Mouse (Mus musculus): ENCODE data around the gene Mid1.

Gene Mid1

GRCm38 (mm10) chrX:169685131-169685530 lies at the start of gene Mid1:
Gene Mid1, plus strand, starts transcription at chrX:169685199.
- DNase-seq (ENCODE audit: low spot score in 2 of 2), result no peak

- DNase-seq (ENCODE audit: low spot score in 2 of 2), result no peak
Observed at GRCm38 (mm10) chrX:169673056-169673455, 11.9 kb upstream of the Mid1 start.

GRCm38 (mm10) chrX:169676313-169676712 lies 8.7 kb upstream of the Mid1 start:
- DNase-seq (ENCODE audit: low spot score in 2 of 2), result no peak

DNA sequence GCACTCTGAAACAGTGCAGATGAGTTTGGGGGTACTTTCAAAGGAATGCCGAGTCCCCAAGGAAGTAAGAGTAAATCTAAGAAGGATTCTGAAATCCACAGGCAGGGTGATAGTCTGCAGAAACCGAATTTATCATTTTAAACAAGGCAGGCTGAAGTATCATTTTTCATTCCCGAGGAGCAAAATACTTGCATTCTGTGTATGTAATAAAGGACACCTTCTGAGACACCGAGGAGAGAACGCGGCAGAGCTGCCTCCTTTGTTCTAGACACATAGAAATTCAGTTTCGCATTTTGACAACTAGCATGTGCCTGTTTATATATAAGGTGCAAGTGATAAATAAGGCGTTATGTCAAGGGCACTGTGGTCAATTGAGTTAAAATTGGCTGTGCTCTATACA lies 732 bp downstream of the Mid1 start:
- DNase-seq (ENCODE audit: low spot score in 2 of 2), result no peak

- no peak for DNase-seq (ENCODE audit: low spot score in 2 of 2)
Observed at GRCm38 (mm10) chrX:169691217-169691616, 6.2 kb downstream of the Mid1 start.

GRCm38 (mm10) chrX:169691675-169692074 lies 6.7 kb downstream of the Mid1 start:
- DNase-seq (ENCODE audit: low spot score in 2 of 2), result no peak

- no peak for DNase-seq (ENCODE audit: low spot score in 2 of 2)
Observed at GRCm38 (mm10) chrX:169692225-169692909, 7.4 kb downstream of the Mid1 start.

- DNase-seq (ENCODE audit: low spot score in 2 of 2), result no peak
Observed at GRCm38 (mm10) chrX:169704016-169704602, 19.1 kb downstream of the Mid1 start.

DNA sequence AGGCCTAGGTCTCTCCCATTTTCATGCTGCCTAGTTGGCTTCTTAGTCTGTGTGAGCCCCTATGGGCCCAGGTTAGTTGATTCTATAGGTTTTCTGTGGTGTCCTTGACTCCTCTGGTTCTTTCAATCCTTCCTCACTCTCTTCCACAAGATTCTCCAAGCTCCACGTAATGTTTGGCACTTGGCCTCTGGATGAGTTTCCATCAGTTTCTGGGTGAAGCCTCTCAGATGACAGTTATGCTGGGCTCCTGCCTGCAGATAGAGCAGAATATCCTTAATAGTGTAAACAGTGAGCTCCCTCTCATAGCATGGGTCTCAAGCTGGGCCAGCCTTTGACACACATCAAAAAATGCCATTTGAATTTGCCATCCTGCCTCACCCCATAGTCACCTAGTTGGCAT lies 38.5 kb downstream of the Mid1 start:
- DNase-seq (ENCODE audit: low spot score in 2 of 2), result no peak

GRCm38 (mm10) chrX:169735387-169735969 lies 50.5 kb downstream of the Mid1 start:
- DNase-seq (ENCODE audit: low spot score in 2 of 2), result no peak

- DNase-seq (ENCODE audit: low spot score in 2 of 2), result no peak
Observed at GRCm38 (mm10) chrX:169758001-169758400, 73.0 kb downstream of the Mid1 start.

- DNase-seq (ENCODE audit: low spot score in 2 of 2), result no peak
Observed at GRCm38 (mm10) chrX:169779535-169779934, 94.5 kb downstream of the Mid1 start, which contains the start of gene 4933400A11Rik. Gene 4933400A11Rik, minus strand, starts transcription at chrX:169779635.

DNA sequence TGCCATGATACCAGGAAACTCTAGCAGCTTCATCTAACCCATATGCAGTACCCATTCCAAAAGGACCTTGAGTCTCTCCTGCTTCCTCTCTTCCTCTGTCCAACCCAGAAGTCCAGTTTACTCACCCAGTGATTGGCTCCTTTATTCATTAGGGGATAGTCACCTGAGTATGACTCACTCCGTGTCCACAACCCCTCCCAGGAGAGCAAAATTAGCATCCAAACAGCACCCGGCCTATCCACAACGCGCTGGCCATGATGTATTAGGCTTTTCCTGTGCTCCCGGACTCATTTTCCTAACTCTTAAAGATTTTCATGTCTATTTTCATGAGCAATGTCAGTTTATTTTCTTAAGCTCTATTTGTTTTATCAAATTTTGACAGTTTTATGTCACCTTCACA lies 104.7 kb downstream of the Mid1 start:
- no peak for DNase-seq (ENCODE audit: low spot score in 2 of 2)

- DNase-seq (ENCODE audit: low spot score in 2 of 2), result no peak
Observed at GRCm38 (mm10) chrX:169792879-169793278, 107.9 kb downstream of the Mid1 start.

- no peak for DNase-seq (ENCODE audit: low spot score in 2 of 2)
Observed at GRCm38 (mm10) chrX:169794421-169794820, 109.4 kb downstream of the Mid1 start.

DNA sequence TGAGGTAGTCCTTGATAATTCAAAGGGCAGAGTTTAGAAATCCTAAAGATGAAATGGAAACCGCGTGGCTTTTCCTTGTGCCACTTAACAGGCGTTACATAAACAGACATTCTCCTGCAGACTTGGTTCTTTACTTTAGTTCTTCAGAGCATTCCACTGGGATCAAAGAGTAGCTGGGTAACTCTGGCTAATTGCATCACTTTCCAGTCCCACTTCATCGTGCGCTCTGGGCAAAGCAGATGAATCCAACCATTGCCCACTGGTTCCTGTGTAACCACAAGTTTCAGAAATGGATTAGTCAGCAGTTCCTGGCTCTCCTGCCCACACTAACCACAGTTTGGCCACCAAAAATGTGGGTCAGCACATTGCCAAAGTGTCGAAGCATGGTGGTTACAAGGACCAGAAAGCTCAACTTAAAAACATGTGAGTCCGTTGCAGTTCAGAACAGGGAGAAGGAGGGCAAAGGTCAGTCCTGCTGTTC lies 109.9 kb downstream of the Mid1 start:
- no peak for DNase-seq (ENCODE audit: low spot score in 2 of 2)

- no peak for DNase-seq (ENCODE audit: low spot score in 2 of 2)
Observed at GRCm38 (mm10) chrX:169797148-169797547, 112.1 kb downstream of the Mid1 start.

- peak in 1 of 2 experiments; percentile 17 for DNase-seq (ENCODE audit: low spot score in 2 of 2)
Observed at GRCm38 (mm10) chrX:169798987-169799680, 114.1 kb downstream of the Mid1 start.

GRCm38 (mm10) chrX:169800238-169800637 lies 115.2 kb downstream of the Mid1 start:
- DNase-seq (ENCODE audit: low spot score in 2 of 2), result no peak

GRCm38 (mm10) chrX:169805791-169806190 lies 120.8 kb downstream of the Mid1 start:
- DNase-seq (ENCODE audit: low spot score in 2 of 2), result no peak

GRCm38 (mm10) chrX:169807744-169808143 lies 122.7 kb downstream of the Mid1 start:
- DNase-seq (ENCODE audit: low spot score in 2 of 2), result no peak

DNA sequence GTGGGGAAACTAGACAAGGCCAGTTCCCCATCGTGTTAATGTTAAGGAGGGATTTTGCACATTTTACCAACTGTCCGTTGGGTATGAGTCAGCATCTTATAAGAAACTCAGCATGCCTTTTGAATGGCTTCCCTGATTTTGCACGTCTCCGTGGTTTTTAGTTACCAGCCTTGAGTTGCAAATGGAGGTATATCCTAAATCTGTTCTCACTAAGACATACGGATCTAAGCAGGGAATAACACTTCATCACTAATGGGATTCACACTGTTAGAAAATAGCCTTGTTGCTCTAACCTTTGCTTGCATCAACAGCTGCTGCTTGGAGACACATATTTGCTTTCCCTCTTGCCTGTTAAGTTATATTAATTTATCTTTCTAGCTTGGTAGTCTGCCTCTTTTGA lies 126.3 kb downstream of the Mid1 start:
- DNase-seq (ENCODE audit: low spot score in 2 of 2), result no peak

Measured in thymus, postnatal 10 days (tissue).